Mouse (Mus musculus) stomach, postnatal 0 days (tissue): ENCODE measurements around the gene Spsb1.

Experiments used
- CTCF ChIP-seq: IDR thresholded peaks from 2 replicates; pipeline ENCODE4 v1.5.1; 2016; ENCODE audit warnings: antibody characterized with exemption, low read depth, mild to moderate bottlenecking, moderate library complexity
- EP300 ChIP-seq: optimal IDR thresholded peaks from 2 replicates; pipeline ENCODE3; 2016; ENCODE audit warnings: antibody characterized with exemption

- TF ChIP-seq CTCF: no peak
- TF ChIP-seq EP300: no peak
Measured at GRCm38 (mm10) chr4:149930755-149931154, 24.1 kb downstream of the Spsb1 start.
